Mouse (Mus musculus): ENCODE measurements around the gene Phc2. TPM values are rescaled to one million over a fixed set of nuclear protein-coding genes. Genes with fewer than 3 reads are reported as not detected.

The Phc2 gene
- polyA plus RNA-seq, 1 experiment, result 61.4 TPM

DNA sequence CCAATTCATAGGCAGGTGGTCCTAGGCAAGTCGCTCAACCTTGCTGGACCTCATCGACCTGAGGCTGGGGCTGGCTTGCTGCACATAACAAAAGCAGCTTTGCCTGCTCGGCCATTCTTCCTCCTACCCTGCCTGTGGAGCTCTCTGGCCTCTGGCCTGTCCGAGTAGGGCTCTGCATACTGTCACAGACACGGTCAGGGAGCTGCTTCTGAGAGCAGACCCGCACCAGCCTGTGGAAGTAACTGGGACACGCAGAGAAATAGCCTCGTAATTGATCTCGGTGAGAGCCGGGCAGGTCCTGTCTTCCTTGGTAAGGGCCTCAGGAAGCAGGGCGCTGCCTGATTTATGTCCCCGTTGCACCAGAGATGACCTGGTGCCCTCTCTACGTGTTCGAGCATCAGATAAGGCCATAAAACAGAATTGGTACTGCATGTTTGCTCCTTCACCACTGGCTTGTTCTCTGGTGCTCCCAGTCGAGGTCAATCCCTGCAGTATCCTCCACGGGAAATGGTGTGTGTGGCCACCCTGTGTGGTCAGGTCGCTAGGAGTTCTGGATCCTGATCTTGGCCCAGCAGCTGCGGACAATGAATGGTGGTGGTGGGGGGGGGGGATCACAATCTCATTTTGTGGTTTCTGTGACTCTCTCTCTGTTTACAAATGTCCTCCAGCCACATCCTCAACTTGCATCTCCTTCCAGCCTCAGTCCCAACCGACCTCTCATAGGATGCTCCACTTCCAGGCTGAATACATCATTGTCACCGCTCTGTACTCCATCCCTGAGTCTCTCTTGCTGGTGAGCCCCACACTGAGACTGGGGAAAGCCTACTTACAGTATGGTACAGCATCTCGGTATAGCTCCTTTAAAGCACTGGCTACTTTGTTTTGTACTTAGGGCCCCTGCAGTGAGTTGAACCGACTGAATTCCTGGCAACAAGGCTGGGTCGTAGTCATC lies 12.5 kb upstream of the Phc2 start:
- TF ChIP-seq POLR2A (IDR thresholded peaks at IDR 0.05; ENCODE audit: borderline replicate concordance, low read depth, low read length) (no peak), CTCF (IDR thresholded peaks at IDR 0.05; ENCODE audit: low read depth, low read length) (no peak)
- Histone ChIP-seq H3K4me3 (ENCODE audit: insufficient read depth, low read length) (no peak overlapping the region), H3K27ac (ENCODE audit: insufficient read depth, low read depth, low read length) (no peak overlapping the region), H3K4me1 (ENCODE audit: control insufficient read depth, insufficient read depth, low read length) (no peaks in the 10 kb centered on the region; the same call in 1 of the 2 replicates)

DNA sequence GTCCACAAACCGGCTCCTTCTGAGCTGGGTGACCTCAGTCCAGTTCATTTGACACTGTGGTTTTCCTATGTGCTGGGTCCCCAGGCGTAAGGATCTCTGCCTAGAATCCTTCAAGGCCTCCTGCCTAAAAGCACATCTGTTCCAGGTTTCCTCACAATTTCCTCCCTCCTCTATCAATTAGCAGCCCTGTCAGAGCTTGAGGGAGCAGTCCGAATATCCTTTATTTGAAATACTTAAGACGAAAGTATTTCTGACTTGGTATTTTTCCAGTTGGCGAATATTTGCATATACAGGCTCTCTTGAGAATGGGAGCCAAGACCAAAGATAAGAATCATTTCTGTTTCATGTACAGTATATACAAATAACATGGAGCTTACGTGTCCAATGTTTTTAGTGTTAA lies 8.6 kb upstream of the Phc2 start:
- TF ChIP-seq POLR2A (IDR thresholded peaks at IDR 0.05; ENCODE audit: borderline replicate concordance, low read depth, low read length) (no peak), CTCF (IDR thresholded peaks at IDR 0.05; ENCODE audit: low read depth, low read length) (no peak)
- no peak overlapping the region for H3K27ac ChIP-seq (ENCODE audit: insufficient read depth, low read depth, low read length)
- no peaks in the 10 kb centered on the region for H3K4me1 ChIP-seq (ENCODE audit: control insufficient read depth, insufficient read depth, low read length)
- H3K4me3 ChIP-seq (ENCODE audit: insufficient read depth, low read length), result no peak overlapping the region

GRCm38 (mm10) chr4:128646762-128647161 lies 7.7 kb upstream of the Phc2 start:
- no peak overlapping the region for H3K4me3 ChIP-seq (ENCODE audit: insufficient read depth, low read length)
- no peak overlapping the region for H3K27ac ChIP-seq (ENCODE audit: insufficient read depth, low read depth, low read length)
- TF ChIP-seq POLR2A (IDR thresholded peaks at IDR 0.05; ENCODE audit: borderline replicate concordance, low read depth, low read length), result no peak
- no peak for TF ChIP-seq CTCF (IDR thresholded peaks at IDR 0.05; ENCODE audit: low read depth, low read length)
- no peaks in the 10 kb centered on the region for H3K4me1 ChIP-seq (ENCODE audit: control insufficient read depth, insufficient read depth, low read length)

- Histone ChIP-seq H3K4me1 (ENCODE audit: control insufficient read depth, insufficient read depth, low read length) (no peaks in the 10 kb centered on the region), H3K4me3 (ENCODE audit: insufficient read depth, low read length) (no peak overlapping the region), H3K27ac (ENCODE audit: insufficient read depth, low read depth, low read length) (no peak overlapping the region)
- TF ChIP-seq CTCF (IDR thresholded peaks at IDR 0.05; ENCODE audit: low read depth, low read length) (no peak), POLR2A (IDR thresholded peaks at IDR 0.05; ENCODE audit: borderline replicate concordance, low read depth, low read length) (no peak)
Observed at GRCm38 (mm10) chr4:128648567-128649255, 5.8 kb upstream of the Phc2 start.

GRCm38 (mm10) chr4:128651530-128651929 lies 3.0 kb upstream of the Phc2 start:
- H3K27ac ChIP-seq (ENCODE audit: insufficient read depth, low read depth, low read length), result no peak overlapping the region
- H3K4me3 ChIP-seq (ENCODE audit: insufficient read depth, low read length), result no peak overlapping the region
- TF ChIP-seq CTCF (IDR thresholded peaks at IDR 0.05; ENCODE audit: low read depth, low read length) (no peak), POLR2A (IDR thresholded peaks at IDR 0.05; ENCODE audit: borderline replicate concordance, low read depth, low read length) (no peak)
- H3K4me1 ChIP-seq (ENCODE audit: control insufficient read depth, insufficient read depth, low read length), result peaks cover 2% of the 10 kb centered on the region; the same call in 1 of the 2 replicates

DNA sequence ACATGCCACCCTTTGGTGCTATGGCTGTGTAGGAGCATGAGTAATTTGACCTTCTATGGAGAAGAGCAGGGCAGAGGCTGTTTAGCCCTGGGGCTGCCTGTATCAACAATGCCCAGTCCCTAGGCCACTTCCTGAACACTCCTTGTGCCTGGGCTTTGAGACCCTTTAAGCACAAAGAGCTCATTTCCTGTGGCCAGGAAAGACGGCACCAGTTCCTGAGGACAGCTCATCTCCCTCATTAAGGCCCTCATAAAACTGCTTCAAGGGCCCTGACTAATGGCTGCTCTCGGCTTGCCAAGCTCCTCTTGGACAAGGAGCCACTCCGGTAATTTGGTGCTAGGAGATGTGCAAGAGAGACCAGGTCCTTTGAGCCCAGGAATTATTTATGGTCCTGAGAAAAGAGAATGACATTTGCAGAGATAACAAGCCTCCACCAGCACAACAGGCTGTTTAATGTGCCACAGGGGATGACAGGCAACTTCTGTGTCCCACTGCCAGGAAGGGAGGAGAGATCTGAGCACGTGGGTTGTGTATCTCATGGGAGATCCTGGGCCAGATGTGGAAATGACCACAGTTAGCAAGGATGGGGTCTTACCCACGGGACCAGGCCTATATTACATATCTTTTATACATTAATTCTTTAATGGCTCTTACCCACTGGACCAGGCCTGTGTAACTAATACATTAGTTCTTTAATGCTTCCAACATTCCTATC lies 1.8 kb upstream of the Phc2 start:
- peaks cover 9% of the 10 kb centered on the region for H3K4me1 ChIP-seq (ENCODE audit: control insufficient read depth, insufficient read depth, low read length)
- no peak overlapping the region for H3K27ac ChIP-seq (ENCODE audit: insufficient read depth, low read depth, low read length)
- no peak overlapping the region for H3K4me3 ChIP-seq (ENCODE audit: insufficient read depth, low read length)
- TF ChIP-seq CTCF (IDR thresholded peaks at IDR 0.05; ENCODE audit: low read depth, low read length) (no peak), POLR2A (IDR thresholded peaks at IDR 0.05; ENCODE audit: borderline replicate concordance, low read depth, low read length) (no peak)

DNA sequence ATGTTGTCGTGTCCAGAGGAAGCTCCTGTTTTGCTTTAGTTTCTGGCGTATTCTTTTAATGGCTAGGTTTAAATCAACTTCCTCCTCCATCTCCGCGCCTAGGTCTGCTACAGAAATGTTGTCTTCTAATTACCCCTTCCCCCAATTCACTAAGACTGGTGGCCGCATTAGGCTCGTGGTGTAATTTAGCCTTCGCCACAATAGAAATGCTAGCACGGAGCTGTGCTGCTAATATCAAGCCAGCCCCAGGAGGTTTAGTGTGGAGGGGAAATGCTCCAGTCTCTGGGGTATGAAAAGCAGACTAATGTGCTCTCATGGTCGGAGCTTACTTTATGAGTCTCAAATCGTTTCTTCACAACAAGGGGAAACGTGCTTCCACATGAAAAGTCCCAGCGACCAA lies 944 bp downstream of the Phc2 start:
- Histone ChIP-seq H3K4me1 (ENCODE audit: control insufficient read depth, insufficient read depth, low read length) (peaks cover 14% of the 10 kb centered on the region), H3K27ac (ENCODE audit: insufficient read depth, low read depth, low read length) (no peak overlapping the region), H3K4me3 (ENCODE audit: insufficient read depth, low read length) (peak overlapping the region; percentile 87)
- TF ChIP-seq CTCF (IDR thresholded peaks at IDR 0.05; ENCODE audit: low read depth, low read length), result no peak
- TF ChIP-seq POLR2A (IDR thresholded peaks at IDR 0.05; ENCODE audit: borderline replicate concordance, low read depth, low read length), result no peak

DNA sequence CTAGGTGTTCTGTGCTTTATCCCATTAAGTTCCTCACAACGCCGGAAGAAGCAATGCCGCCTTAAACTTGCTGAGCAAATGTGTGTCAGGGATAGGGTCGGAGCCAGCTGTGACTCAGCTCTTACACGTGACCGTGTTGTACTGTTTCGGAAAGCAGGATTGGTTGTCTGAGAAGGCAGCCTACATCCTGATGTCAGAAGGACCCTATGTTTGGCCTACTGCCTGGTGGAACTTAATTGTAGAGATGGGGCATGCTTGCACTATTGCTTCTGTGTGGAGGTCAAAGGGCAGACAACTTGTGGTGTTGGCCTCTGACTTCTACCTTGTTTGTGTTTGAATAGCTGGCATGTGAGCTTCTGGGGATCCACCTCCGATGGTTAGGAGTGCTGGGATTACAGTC lies 5.7 kb downstream of the Phc2 start:
- Histone ChIP-seq H3K4me3 (ENCODE audit: insufficient read depth, low read length) (no peak overlapping the region), H3K4me1 (ENCODE audit: control insufficient read depth, insufficient read depth, low read length) (peaks cover 39% of the 10 kb centered on the region), H3K27ac (ENCODE audit: insufficient read depth, low read depth, low read length) (no peak overlapping the region)
- TF ChIP-seq POLR2A (IDR thresholded peaks at IDR 0.05; ENCODE audit: borderline replicate concordance, low read depth, low read length) (no peak), CTCF (IDR thresholded peaks at IDR 0.05; ENCODE audit: low read depth, low read length) (no peak)

DNA sequence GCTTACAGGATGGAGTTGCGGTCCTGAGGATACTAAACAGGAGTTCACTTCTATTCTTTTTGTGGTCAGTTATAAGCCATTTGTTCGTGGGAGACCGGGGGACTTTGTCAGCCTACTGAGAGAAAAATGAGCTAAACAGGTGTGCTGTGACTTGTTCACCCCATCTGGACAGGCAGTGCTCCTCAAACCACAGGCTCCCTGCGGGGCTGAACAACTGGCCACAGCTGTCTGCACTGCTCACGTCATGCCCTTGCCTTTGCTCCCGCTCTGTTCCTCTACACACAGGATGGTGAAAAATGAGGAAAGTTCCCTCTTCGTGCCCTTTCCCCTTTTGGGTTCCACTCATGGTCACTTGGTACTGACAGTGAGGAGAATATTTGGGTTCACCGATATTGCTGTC lies 6.6 kb downstream of the Phc2 start:
- Histone ChIP-seq H3K4me3 (ENCODE audit: insufficient read depth, low read length) (no peak overlapping the region), H3K27ac (ENCODE audit: insufficient read depth, low read depth, low read length) (no peak overlapping the region), H3K4me1 (ENCODE audit: control insufficient read depth, insufficient read depth, low read length) (peaks cover 44% of the 10 kb centered on the region)
- TF ChIP-seq POLR2A (IDR thresholded peaks at IDR 0.05; ENCODE audit: borderline replicate concordance, low read depth, low read length) (no peak), CTCF (IDR thresholded peaks at IDR 0.05; ENCODE audit: low read depth, low read length) (no peak)
